Mouse (Mus musculus) cerebral cortex, adult 2 months (tissue): ENCODE results near the gene Slc25a22.

Source experiments
- WGBS: fragments of 180-500 bp; shearing (Covaris S2); methylation state at CpG from one replicate; pipeline ENCODE4 v1.1.7; 2018; 5-methylcytosine and 5-hydroxymethylcytosine counted together

Gene Slc25a22

DNA sequence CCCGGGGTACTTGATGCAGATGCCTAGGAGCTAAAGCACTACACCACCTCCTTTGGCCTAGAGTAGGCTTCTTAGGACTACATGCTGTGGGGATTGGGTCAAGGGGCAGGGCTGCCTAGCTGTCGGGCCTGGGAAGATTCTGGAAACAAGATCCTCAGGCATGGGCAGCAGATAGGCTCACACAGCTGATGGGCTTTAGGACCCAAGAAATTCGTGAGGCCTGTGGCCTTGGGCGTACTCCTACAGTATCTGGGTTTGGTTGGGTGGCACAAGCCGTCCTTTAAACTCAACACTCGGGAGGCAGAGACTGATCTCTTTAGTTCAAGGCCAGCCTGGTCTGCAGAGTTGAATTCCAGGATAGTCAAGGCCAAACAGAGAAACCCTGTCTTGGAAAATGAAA lies 34.5 kb upstream of the Slc25a22 start:
- 80% methylated on average over 6 of the region's 6 CpGs for WGBS

DNA sequence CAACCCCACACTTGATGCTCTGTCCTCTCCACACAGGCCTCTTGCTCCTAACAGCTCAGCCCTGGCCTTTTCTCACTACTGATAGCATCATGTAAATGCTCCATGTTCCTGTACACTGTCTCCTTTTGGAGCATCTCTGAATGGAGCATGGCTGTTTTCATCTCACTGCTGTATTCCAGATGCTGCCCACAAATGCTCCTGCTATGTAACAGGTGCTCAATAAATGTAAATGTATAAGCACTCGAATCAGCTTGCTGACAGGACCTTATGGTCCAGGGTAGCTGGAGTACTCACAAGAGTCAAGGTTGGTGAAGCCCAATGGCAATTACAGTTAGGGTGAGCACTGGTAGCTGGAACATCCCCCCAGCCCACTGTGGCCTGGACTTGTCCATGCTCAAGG lies 33.5 kb upstream of the Slc25a22 start:
- 74% methylated on average over 1 of the region's 1 CpGs for WGBS

- WGBS = 89% methylated on average over 10 of the region's 10 CpGs
These were observed 32.9 kb upstream of the Slc25a22 start for GRCm38 (mm10) chr7:141470637-141470944.

DNA sequence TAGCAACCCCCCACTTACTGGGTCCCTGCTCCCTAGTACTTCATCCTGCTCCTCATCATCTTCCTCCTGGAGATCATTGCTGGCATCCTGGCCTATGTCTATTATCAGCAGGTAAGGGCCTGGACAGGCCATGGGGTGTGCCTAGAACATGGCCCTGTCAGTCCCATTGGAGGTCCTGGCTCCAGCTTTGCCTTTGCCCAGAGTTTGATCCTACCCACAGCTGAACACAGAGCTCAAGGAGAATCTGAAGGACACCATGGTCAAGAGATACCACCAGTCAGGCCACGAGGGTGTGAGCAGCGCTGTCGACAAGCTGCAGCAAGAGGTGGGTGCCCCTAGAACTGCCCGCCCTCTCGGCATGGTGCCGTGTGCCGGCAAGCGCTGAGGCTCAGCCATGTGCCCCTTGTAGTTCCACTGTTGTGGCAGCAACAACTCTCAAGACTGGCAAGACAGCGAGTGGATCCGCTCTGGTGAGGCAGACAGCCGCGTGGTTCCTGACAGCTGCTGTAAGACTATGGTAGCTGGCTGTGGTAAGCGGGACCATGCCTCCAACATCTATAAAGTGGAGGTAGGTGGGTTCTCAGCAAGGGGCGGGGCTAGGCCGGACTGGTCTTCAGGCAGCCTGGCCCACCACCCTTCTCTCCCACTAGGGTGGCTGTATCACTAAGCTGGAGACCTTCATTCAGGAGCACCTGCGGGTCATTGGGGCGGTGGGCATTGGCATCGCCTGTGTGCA lies 32.4 kb upstream of the Slc25a22 start:
- 91% methylated on average over 18 of the region's 18 CpGs for WGBS

DNA sequence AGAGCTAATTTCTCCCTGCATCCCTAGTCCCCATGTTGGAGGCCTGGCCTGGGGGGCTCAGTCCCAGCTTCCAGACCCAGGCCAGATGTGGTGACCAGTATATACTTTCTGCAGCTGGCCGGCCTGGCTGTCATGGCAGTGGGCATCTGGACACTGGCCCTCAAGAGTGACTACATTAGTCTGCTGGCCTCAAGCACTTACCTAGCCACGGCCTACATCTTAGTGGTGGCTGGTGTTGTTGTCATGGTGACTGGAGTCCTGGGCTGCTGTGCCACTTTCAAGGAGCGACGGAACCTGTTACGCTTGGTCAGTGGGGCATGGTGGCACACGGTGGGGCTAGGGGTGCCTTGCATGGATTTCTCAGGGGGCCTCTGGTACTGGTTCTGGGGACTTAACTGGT lies 31.7 kb upstream of the Slc25a22 start:
- 75% methylated on average over 6 of the region's 6 CpGs for WGBS

DNA sequence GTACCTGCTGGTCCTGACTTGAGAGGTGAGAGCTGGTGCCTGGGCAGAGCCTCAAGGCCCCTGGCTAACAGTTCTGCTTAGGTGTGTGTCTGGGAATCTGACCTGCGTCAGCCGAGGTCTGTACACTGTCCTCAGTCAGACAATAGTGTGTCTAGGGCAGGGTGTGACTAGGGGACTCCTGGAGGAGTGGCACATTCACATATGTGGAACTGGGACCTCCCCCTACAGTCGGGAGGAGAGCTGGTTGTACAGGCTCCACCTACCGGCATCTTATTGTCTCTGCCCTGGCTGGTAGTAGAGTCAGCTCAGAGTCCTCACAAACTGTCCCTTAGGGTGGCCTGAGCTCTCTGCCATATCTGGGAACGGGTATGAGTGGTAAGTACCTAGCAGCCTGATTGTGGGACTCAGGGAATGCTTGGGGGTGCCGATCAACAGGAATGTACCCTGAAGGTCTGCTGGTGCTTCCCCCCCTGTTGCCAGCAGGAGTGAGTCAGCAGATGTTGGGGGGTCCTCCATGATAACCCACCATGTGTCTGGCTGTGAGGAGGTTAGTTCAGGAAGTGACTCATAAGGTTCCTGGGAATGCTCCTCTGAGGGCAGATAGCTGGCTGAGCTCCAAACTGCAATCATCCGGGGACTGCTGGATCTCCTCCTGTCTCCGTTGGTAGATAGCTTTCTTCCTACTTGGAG lies 31.0 kb upstream of the Slc25a22 start:
- WGBS = 8% methylated on average over 8 of the region's 8 CpGs

DNA sequence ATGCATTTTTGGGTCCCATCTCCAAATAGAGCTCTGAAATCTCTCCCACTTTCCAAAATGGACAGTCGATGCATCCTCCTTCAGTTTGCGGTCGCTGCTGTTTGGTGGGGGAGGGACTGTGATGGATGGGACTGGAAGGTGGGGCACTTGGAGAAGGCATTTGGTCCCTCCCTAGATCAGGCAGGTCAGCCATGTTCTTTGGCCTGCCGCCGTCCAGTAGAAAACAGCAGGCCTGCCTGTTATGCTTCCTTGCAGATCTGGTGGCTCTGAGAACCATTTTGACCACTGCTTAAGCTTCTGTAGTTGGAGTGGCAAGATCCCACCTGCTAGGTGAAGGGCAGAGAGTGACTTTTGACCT lies 30.5 kb upstream of the Slc25a22 start:
- 34% methylated on average over 5 of the region's 5 CpGs for WGBS

- WGBS = 3% methylated on average over 52 of the region's 52 CpGs
These were observed 29.7 kb upstream of the Slc25a22 start, which contains the start of gene Cd151 for GRCm38 (mm10) chr7:141467230-141468030. Gene Cd151, plus strand, starts transcription at chr7:141467392.

- 70% methylated on average over 10 of the region's 10 CpGs for WGBS
These were observed 29.0 kb upstream of the Slc25a22 start for GRCm38 (mm10) chr7:141466607-141467148.

DNA sequence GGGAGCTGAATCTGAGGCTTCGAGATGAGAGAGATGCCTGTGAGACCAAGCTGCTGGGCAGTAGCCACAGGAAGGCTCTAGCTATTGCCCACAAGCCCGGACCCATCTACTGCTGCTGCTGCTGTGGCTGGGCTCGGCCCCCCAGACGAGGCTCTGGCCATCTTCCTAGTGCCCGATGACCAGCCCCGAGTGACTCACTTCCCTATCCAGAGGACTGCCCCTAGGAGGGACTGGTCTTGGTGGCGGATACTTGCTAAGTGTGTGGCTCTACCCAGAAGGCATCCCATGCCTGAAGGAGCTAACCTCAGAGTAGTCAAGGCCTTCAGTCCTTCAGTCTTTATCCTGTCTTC lies 28.3 kb upstream of the Slc25a22 start:
- WGBS = 79% methylated on average over 7 of the region's 7 CpGs

- WGBS = 57% methylated on average over 10 of the region's 10 CpGs
These were observed 27.8 kb upstream of the Slc25a22 start for GRCm38 (mm10) chr7:141465388-141466044.

GRCm38 (mm10) chr7:141464603-141465201 lies 27.0 kb upstream of the Slc25a22 start:
- 30% methylated on average over 38 of the region's 38 CpGs for WGBS

DNA sequence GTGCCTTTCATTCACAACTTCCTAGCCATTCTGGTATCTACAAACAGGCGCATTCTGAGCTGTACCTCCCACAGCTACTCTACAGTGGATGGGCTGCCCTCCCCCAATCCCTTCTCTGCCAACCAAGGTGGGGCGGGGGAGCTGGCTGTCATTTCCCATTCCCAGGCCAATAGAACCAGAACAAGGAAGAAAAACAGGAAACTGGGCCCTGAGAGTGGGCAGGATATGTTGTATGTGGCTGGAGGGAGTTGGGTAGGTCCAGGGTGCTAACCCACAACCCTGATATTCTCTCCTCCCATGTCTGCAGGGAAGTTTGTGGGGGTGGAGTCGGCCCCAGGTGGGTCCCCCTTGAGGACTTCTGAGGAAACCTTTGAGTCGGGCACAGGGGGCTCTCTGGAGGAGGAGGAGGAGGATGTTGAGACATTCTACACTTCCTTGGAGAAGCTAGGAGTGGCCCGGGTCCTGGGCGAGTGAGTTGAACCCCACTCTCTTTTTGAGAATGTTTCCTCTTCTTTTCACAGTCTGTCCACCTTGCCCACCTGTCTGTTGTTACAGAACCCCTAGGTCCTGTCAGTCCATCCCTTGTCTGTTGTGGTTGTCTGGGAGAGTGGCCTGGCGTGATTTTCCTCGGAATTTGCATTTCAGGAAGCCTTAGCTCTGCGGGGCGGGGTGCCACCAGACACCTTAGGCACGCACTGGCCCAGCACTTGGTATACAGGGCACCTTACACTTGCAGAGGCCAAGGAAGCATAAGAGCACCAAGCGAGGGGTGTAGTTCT lies 26.3 kb upstream of the Slc25a22 start:
- WGBS = 52% methylated on average over 12 of the region's 12 CpGs

DNA sequence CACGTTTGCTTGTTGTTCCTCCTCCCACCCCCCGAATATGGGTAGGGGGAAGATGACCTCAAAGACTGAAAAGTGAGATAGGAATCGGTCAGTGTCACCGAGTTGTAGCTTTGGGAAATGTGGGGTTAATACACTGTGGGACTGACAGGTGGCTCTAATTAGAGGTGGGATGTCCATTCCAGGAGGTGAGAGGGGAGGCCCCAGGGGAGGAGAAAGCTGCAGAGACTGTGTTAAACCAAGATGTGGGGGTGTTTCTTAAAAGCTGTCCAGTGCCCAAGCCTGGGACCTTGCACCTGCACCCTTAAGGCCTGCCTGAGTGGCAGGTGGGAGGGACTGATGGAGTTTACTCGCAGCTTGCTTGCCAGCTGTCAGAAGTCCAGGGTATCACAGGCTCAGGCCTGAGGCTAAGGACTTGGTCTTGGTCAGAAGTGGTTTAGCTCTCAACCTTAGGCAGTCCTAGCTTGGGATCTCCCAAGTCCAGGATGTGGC lies 24.7 kb upstream of the Slc25a22 start:
- WGBS = 41% methylated on average over 5 of the region's 5 CpGs

DNA sequence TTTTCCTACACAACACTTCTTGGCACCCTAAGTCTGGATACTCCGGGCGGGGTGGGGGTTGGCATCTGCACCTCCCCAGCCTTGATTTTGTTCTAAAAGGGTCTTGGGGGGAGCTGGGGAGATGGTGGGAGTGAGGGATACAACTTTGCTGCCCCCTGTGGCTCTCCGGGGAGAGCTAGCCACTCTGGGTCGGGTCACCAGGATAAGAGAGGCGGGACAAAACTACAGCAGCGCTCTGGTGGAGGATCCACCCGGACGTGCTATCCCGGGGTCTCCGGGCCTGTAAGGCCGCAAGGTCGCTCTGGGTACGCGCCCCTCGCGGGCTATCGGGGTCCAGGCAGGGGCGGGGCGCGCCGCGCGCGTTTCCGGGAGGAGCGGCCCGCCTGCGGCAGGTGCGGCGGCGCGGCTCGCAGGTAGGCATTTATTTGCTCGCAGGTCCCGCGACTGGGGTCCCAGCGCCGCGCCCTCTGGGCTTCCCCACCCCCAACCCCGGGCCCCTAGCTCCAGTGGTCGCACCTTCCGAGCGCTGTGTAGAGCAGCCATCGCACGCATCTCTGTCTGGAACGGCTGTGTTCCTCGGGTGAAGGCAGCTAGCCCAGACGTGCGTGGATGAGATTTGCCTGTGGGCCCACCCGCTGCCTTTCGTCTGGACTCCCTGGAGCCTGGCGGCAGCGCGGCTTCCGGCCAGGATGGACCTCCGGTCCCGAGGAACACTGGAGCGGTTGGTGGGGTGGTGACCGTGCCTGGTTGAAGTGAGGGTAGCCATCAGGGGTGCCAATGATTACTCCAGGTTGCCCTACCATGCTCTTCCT lies 24.0 kb upstream of the Slc25a22 start:
- whole genome bisulfite sequencing = 4% methylated on average over 59 of the region's 59 CpGs

GRCm38 (mm10) chr7:141460391-141461113 lies 22.9 kb upstream of the Slc25a22 start, which contains the start of gene Cracr2b:
Gene Cracr2b, plus strand, starts transcription at chr7:141461094.
- WGBS = 67% methylated on average over 15 of the region's 15 CpGs

DNA sequence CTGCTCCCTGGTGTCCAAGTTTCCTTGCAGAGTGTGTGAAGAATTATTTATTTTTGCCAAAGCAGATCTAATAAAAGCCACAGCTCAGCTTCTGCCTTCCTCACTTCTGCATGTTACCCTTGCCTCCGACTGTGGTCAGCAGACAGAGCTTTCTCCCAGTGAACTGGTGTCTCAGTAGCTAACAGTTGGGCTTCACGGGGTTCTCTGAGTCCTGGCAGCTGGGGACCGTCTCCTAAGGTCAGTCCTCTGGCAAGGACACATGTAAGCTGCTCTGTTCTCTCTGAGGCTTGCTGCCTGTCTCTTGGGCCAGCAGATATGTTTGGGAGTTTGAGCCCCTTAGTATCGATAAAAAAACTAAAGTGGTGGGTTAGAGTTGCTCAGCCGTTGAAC lies 22.3 kb upstream of the Slc25a22 start:
- WGBS = 75% methylated on average over 5 of the region's 5 CpGs

GRCm38 (mm10) chr7:141459301-141459711 lies 21.6 kb upstream of the Slc25a22 start:
- 90% methylated on average over 17 of the region's 17 CpGs for WGBS

DNA sequence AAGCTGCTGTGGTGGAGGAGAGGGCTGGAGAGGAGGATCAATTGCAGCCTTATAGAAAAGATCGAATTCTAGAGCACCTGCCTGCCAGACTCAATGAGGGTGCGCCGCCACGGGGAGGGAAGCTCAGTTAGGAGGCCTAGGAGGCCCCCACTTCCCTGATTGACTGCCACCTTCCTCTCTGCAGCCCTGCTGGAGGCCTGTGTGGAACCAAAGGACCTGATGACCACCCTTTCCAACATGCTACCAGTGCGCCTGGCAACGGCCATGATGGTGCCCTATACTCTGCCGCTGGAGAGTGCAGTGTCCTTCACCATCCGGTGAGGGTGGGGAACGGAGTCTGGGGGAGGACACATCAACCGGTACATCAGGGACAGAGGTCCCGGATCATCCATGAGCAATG lies 21.0 kb upstream of the Slc25a22 start:
- WGBS = 90% methylated on average over 11 of the region's 11 CpGs
